9 mouse cellular contexts compared by ENCODE assay signal in genomic region chr1:86434001-86434400, GRCm38 (mm10). TPM values are rescaled to one million over a fixed set of nuclear protein-coding genes. Genes with fewer than 3 reads are reported as not detected.
DNase-seq lines count a peak whose midpoint lies in the region; ATAC-seq and TF ChIP-seq lines count a peak whose summit lies in the region.
"Had no signal": no experiment of that assay in that cellular context is flagged by ENCODE, and none has a peak within 500 bp of the region (broad histone marks: within the 10 kb centered on the region; RNA-seq: fewer than 3 reads in every experiment).

No protein-coding gene starts in this region.

- H3K9ac ChIP-seq in forebrain, embryonic 15.5 days (replicated peaks) = peak overlapping the region; percentile 72
- peak overlapping the region; percentile 83 for H3K9ac ChIP-seq in hindbrain, embryonic 14.5 days
- H3K9ac ChIP-seq in lung, embryonic 14.5 days = peak overlapping the region; percentile 84

- peak; percentile 68 for DNase-seq in ovary, adult 18-20 months (ENCODE audit: low spot score)
- no peak for DNase-seq in ovary, postnatal 10 days (ENCODE audit: low spot score)
- DNase-seq in adrenal gland, postnatal 14 days = peak; percentile 79
- DNase-seq in hindbrain, embryonic 14.5 days (ENCODE audit: low spot score) = peak; percentile 57
- DNase-seq in lung, embryonic 14.5 days = no peak
- DNase-seq in thymus, postnatal 14 days = no peak

- H3K4me2 ChIP-seq in forebrain, embryonic 15.5 days (replicated peaks) = peak overlapping the region; percentile 81
- peak overlapping the region; percentile 91 for H3K4me2 ChIP-seq in hindbrain, embryonic 14.5 days (replicated peaks)
- H3K4me2 ChIP-seq in lung, embryonic 14.5 days = peak overlapping the region; percentile 85

- 0% methylated on average over 11 of the region's 12 CpGs for WGBS in forebrain, embryonic 15.5 days
- WGBS in hindbrain, embryonic 14.5 days = 2% methylated on average over 12 of the region's 12 CpGs
- under 1% methylated on average over 10 of the region's 12 CpGs for WGBS in lung, embryonic 14.5 days
- under 1% methylated on average over 12 of the region's 12 CpGs for WGBS in olfactory bulb, adult 2 months

- H3K4me1 ChIP-seq in forebrain, embryonic 15.5 days = peaks cover 32% of the 10 kb centered on the region
- peaks cover 34% of the 10 kb centered on the region for H3K4me1 ChIP-seq in hindbrain, embryonic 14.5 days (replicated peaks; ENCODE audit: control insufficient read depth, insufficient read depth, low read length)
- H3K4me1 ChIP-seq in lung, embryonic 14.5 days (ENCODE audit: insufficient read depth) = peaks cover 11% of the 10 kb centered on the region
- peaks cover 20% of the 10 kb centered on the region for H3K4me1 ChIP-seq in olfactory bulb, adult 2 months (ENCODE audit: control insufficient read depth, insufficient read depth, low read length)

- no peaks in the 10 kb centered on the region for H3K9me3 ChIP-seq in forebrain, embryonic 15.5 days
- H3K9me3 ChIP-seq in hindbrain, embryonic 14.5 days (ENCODE audit: control insufficient read depth, low read length) = no peaks in the 10 kb centered on the region
- H3K9me3 ChIP-seq in lung, embryonic 14.5 days (ENCODE audit: low read depth, low read length) = no peaks in the 10 kb centered on the region

- peak overlapping the region; percentile 99 for H3K27ac ChIP-seq in forebrain, embryonic 15.5 days (replicated peaks)
- peak overlapping the region; percentile 99 for H3K27ac ChIP-seq in hindbrain, embryonic 14.5 days
- H3K27ac ChIP-seq in lung, embryonic 14.5 days (ENCODE audit: low read depth) = peak overlapping the region; percentile 99
- peak overlapping the region; percentile 90 for H3K27ac ChIP-seq in olfactory bulb, adult 2 months (ENCODE audit: insufficient read depth, low read depth, low read length)

- TF ChIP-seq CTCF in lung, embryonic 14.5 days (IDR thresholded peaks at IDR 0.05; ENCODE audit: low read depth) = no peak
- TF ChIP-seq CTCF in olfactory bulb, adult 2 months (IDR thresholded peaks at IDR 0.05; ENCODE audit: insufficient read depth, low read depth, low read length) = no peak

- no peaks in the 10 kb centered on the region for H3K36me3 ChIP-seq in forebrain, embryonic 15.5 days
- no peaks in the 10 kb centered on the region for H3K36me3 ChIP-seq in hindbrain, embryonic 14.5 days (replicated peaks; ENCODE audit: control insufficient read depth, insufficient read depth)
- no peaks in the 10 kb centered on the region for H3K36me3 ChIP-seq in lung, embryonic 14.5 days (ENCODE audit: insufficient read depth)

- ATAC-seq in forebrain, embryonic 15.5 days (replicated peaks) = peak; percentile 59
- peak; percentile 64 for ATAC-seq in hindbrain, embryonic 14.5 days (ENCODE audit: low FRiP score)
- peak; percentile 71 for ATAC-seq in lung, embryonic 14.5 days (ENCODE audit: insufficient read depth)

- TF ChIP-seq POLR2A in olfactory bulb, adult 2 months (IDR thresholded peaks at IDR 0.05; ENCODE audit: insufficient read depth, low read depth, low read length) = no peak

- H3K27me3 ChIP-seq in forebrain, embryonic 15.5 days = no peaks in the 10 kb centered on the region
- no peaks in the 10 kb centered on the region for H3K27me3 ChIP-seq in hindbrain, embryonic 14.5 days (ENCODE audit: control insufficient read depth, insufficient read depth, low read length)
- no peaks in the 10 kb centered on the region for H3K27me3 ChIP-seq in lung, embryonic 14.5 days (ENCODE audit: insufficient read depth, low read length)

- H3K4me3 ChIP-seq in forebrain, embryonic 15.5 days = peak overlapping the region; percentile 49
- H3K4me3 ChIP-seq in hindbrain, embryonic 14.5 days (replicated peaks; ENCODE audit: low read length) = peak overlapping the region; percentile 46
- H3K4me3 ChIP-seq in lung, embryonic 14.5 days (ENCODE audit: low read depth, low read length) = peak overlapping the region; percentile 44
- peak overlapping the region; percentile 25 for H3K4me3 ChIP-seq in olfactory bulb, adult 2 months (ENCODE audit: insufficient read depth, low read depth, low read length)

RNA-seq across cellular contexts. Expression of gene Tex44, which starts 7.9 kb away (rescaled TPM):
- total RNA-seq in adrenal gland, postnatal 14 days (2021) = not detected in 2 replicates
- polyA plus RNA-seq in forebrain, embryonic 15.5 days (2015; fragmentation: Nextera tagmentation; extraction: Ambion mirVana) = not detected in 2 replicates
- not detected in 2 replicates for polyA plus RNA-seq in hindbrain, embryonic 14.5 days (2014; fragmentation: Nextera tagmentation; extraction: Ambion mirVana)
- not detected in 2 replicates for polyA plus RNA-seq in lung, embryonic 14.5 days (2014; fragmentation: Nextera tagmentation; extraction: Ambion mirVana)
- not detected in 2 replicates for polyA plus RNA-seq in olfactory bulb, adult 2 months (2012; ENCODE audit: insufficient read depth, insufficient read length, low replicate concordance, missing spikeins)
- total RNA-seq: common myeloid progenitor, adult 5-6 weeks had no signal

RNA-seq across cellular contexts. Expression of gene Nmur1, which starts 8.0 kb away (rescaled TPM):
- not detected in 2 replicates for total RNA-seq in adrenal gland, postnatal 14 days (2021)
- polyA plus RNA-seq in forebrain, embryonic 15.5 days (2015; fragmentation: Nextera tagmentation; extraction: Ambion mirVana) = 0.18 TPM in 1 of 2 replicates, not detected in the other
- not detected in 2 replicates for polyA plus RNA-seq in hindbrain, embryonic 14.5 days (2014; fragmentation: Nextera tagmentation; extraction: Ambion mirVana)
- polyA plus RNA-seq in lung, embryonic 14.5 days (2014; fragmentation: Nextera tagmentation; extraction: Ambion mirVana) = not detected in 2 replicates
- not detected in 2 replicates for polyA plus RNA-seq in olfactory bulb, adult 2 months (2012; ENCODE audit: insufficient read depth, insufficient read length, low replicate concordance, missing spikeins)
- total RNA-seq: common myeloid progenitor, adult 5-6 weeks had no signal

Comparison
In these comparisons a context has a peak if more than half of its experiments do, and no peak if none do; other contexts are left out.
1. DNase-seq: peak in ovary, adult 18-20 months (single experiment), adrenal gland, postnatal 14 days (single experiment) and hindbrain, embryonic 14.5 days (single experiment); none in ovary, postnatal 10 days (single experiment), lung, embryonic 14.5 days (single experiment) and thymus, postnatal 14 days (single experiment).
2. Peak in every context shown above with its lines, with median percentiles within 50 percentile points of each other: ATAC-seq, H3K27ac ChIP-seq, H3K4me2 ChIP-seq, H3K4me3 ChIP-seq and H3K9ac ChIP-seq.